Mouse (Mus musculus) MEL (cell line): Measurements from ENCODE around the gene Baiap3. TPM values are rescaled to one million over a fixed set of nuclear protein-coding genes. Genes with fewer than 3 reads are reported as not detected.
A peak's percentile ranks its signal among the peaks of the same experiment; 100 is the strongest.

ENCODE experiments used
- DNase-seq: peaks from one replicate; pipeline ENCODE4 v3.0.0; 2011; ENCODE audit warnings: low read depth, low spot score
- H3K27ac ChIP-seq: 2 replicates; pipeline ENCODE4 v1.5.1; 2012; ENCODE audit warnings: low read depth, mild to moderate bottlenecking, control low read depth, low read length, moderate library complexity; ENCODE audit not compliant: control insufficient read depth
- H3K27me3 ChIP-seq, 2 experiments: fragments of 150-350 bp in 1 of 2; sonication (generic) in 1 of 2; 2 replicates each; pipeline ENCODE4 v1.6.1; 2012; ENCODE audit warnings: low read length in 2 of 2, mild to moderate bottlenecking in 2 of 2, improper control_type of control experiment in 1 of 2, moderate library complexity in 1 of 2; ENCODE audit not compliant: insufficient read depth in 2 of 2, control insufficient read depth in 1 of 2
- H3K36me3 ChIP-seq, 2 experiments: 2 replicates each; pipeline ENCODE4 v1.6.1; 2012 to 2014; ENCODE audit warnings: low read length in 2 of 2, improper control_type of control experiment in 1 of 2, inconsistent platforms in 1 of 2, mild to moderate bottlenecking in 1 of 2; ENCODE audit not compliant: insufficient read depth in 2 of 2, control insufficient read depth in 1 of 2
- H3K4me1 ChIP-seq, 2 experiments: fragments of 150-350 bp in 1 of 2; sonication (generic) in 1 of 2; 2 replicates each; pipeline ENCODE4 v1.6.1; 2012; ENCODE audit warnings: low read length in 2 of 2, improper control_type of control experiment in 1 of 2, mild to moderate bottlenecking in 1 of 2; ENCODE audit not compliant: insufficient read depth in 2 of 2, control insufficient read depth in 1 of 2
- H3K4me3 ChIP-seq, 2 experiments: fragments of 150-350 bp in 1 of 2; sonication (generic) in 1 of 2; 2 replicates each; pipeline ENCODE4 v1.5.1; 2012; ENCODE audit warnings: low read depth in 2 of 2, low read length in 2 of 2, mild to moderate bottlenecking in 2 of 2, moderate library complexity in 2 of 2, control low read depth in 1 of 2, improper control_type of control experiment in 1 of 2; ENCODE audit not compliant: control insufficient read depth in 1 of 2, insufficient read depth in 1 of 2
- H3K79me2 ChIP-seq: 2 replicates; pipeline ENCODE4 v1.6.1; 2012; ENCODE audit warnings: mild to moderate bottlenecking, low read length, moderate library complexity; ENCODE audit not compliant: control insufficient read depth, poor library complexity, insufficient read depth
- H3K9ac ChIP-seq: 2 replicates; pipeline ENCODE4 v1.6.1; 2012; ENCODE audit warnings: low read depth, mild to moderate bottlenecking, control low read depth, low read length, moderate library complexity; ENCODE audit not compliant: control insufficient read depth, poor library complexity, severe bottlenecking
- H3K9me3 ChIP-seq: fragments of 150-350 bp; sonication (generic); replicated peaks from 2 replicates; pipeline ENCODE4 v1.6.1; 2012; ENCODE audit warnings: mild to moderate bottlenecking, low read length, improper control_type of control experiment, moderate library complexity; ENCODE audit not compliant: insufficient read depth
- BHLHE40 ChIP-seq: IDR thresholded peaks from 2 replicates; pipeline ENCODE4 v1.6.1; 2012; ENCODE audit warnings: low read depth, mild to moderate bottlenecking, inconsistent platforms, low read length, improper control_type of control experiment, borderline replicate concordance
- CHD1 ChIP-seq: IDR thresholded peaks from 2 replicates; pipeline ENCODE4 v1.6.1; 2012; ENCODE audit warnings: low read depth, mild to moderate bottlenecking, inconsistent platforms, low read length, improper control_type of control experiment
- CHD2 ChIP-seq: IDR thresholded peaks from 2 replicates; pipeline ENCODE4 v1.6.1; 2011; ENCODE audit warnings: low read length, improper control_type of control experiment
- CTCF ChIP-seq, 3 experiments: IDR thresholded peaks in 2 of 3; conservative IDR thresholded peaks in 1 of 3; 2 replicates each; pipeline ENCODE4 v1.5.1; 2011 to 2012; ENCODE audit warnings: low read length in 3 of 3, low read depth in 2 of 3, mild to moderate bottlenecking in 2 of 3, improper control_type of control experiment in 1 of 3, inconsistent platforms in 1 of 3, mixed read lengths in 1 of 3, moderate library complexity in 1 of 3; ENCODE audit not compliant: control insufficient read depth in 1 of 3, insufficient read depth in 1 of 3, poor library complexity in 1 of 3, severe bottlenecking in 1 of 3
- E2F4 ChIP-seq: IDR thresholded peaks from 2 replicates; pipeline ENCODE4 v1.6.1; 2011; ENCODE audit warnings: low read depth, low read length, improper control_type of control experiment, borderline replicate concordance
- ELF1 ChIP-seq: IDR thresholded peaks from 2 replicates; pipeline ENCODE4 v1.6.1; 2014; ENCODE audit warnings: low read depth, mild to moderate bottlenecking, inconsistent platforms, low read length, improper control_type of control experiment, moderate library complexity
- EP300 ChIP-seq, 2 experiments: IDR thresholded peaks; 2 replicates each; pipeline ENCODE4 v1.6.1; 2011; ENCODE audit warnings: improper control_type of control experiment in 2 of 2, low read length in 2 of 2, low read depth in 1 of 2, mild to moderate bottlenecking in 1 of 2
- ETS1 ChIP-seq: IDR thresholded peaks from 2 replicates; pipeline ENCODE4 v1.6.1; 2012; ENCODE audit warnings: low read depth, mild to moderate bottlenecking, inconsistent platforms, low read length, improper control_type of control experiment, moderate library complexity
- GATA1 ChIP-seq: IDR thresholded peaks from 2 replicates; pipeline ENCODE4 v1.6.1; 2011; ENCODE audit warnings: low read depth, low read length, improper control_type of control experiment
- HCFC1 ChIP-seq: IDR thresholded peaks from 2 replicates; pipeline ENCODE4 v1.6.1; 2012; ENCODE audit warnings: low read depth, mild to moderate bottlenecking, inconsistent platforms, low read length, improper control_type of control experiment, moderate library complexity
- JUND ChIP-seq: IDR thresholded peaks from 2 replicates; pipeline ENCODE4 v1.6.1; 2011; ENCODE audit warnings: low read depth, mild to moderate bottlenecking, improper control_type of control experiment, low read length
- KAT2A ChIP-seq: conservative IDR thresholded peaks from 2 replicates; pipeline ENCODE4 v1.6.1; 2012; ENCODE audit warnings: low read depth, low read length, improper control_type of control experiment, inconsistent platforms
- MAFK ChIP-seq: IDR thresholded peaks from 2 replicates; pipeline ENCODE4 v1.6.1; 2011; ENCODE audit warnings: low read depth, mild to moderate bottlenecking, low read length, improper control_type of control experiment, borderline replicate concordance
- MAX ChIP-seq: IDR thresholded peaks from 2 replicates; pipeline ENCODE4 v1.6.1; 2011; ENCODE audit warnings: low read length, improper control_type of control experiment
- MAZ ChIP-seq: IDR thresholded peaks from 2 replicates; pipeline ENCODE4 v1.6.1; 2012; ENCODE audit warnings: low read depth, mild to moderate bottlenecking, inconsistent platforms, low read length, improper control_type of control experiment
- MEF2A ChIP-seq: IDR thresholded peaks from 2 replicates; pipeline ENCODE4 v1.6.1; 2014; ENCODE audit warnings: low read depth, mild to moderate bottlenecking, inconsistent platforms, low read length, improper control_type of control experiment; ENCODE audit not compliant: poor library complexity, insufficient replicate concordance, severe bottlenecking; ENCODE audit errors: extremely low read depth
- MXI1 ChIP-seq: IDR thresholded peaks from 2 replicates; pipeline ENCODE4 v1.6.1; 2011; ENCODE audit warnings: mild to moderate bottlenecking, low read depth, low read length, improper control_type of control experiment
- MYC ChIP-seq: IDR thresholded peaks from 2 replicates; pipeline ENCODE4 v1.6.1; 2011; ENCODE audit warnings: low read depth, mild to moderate bottlenecking, low read length, improper control_type of control experiment, moderate library complexity
- NELFE ChIP-seq: IDR thresholded peaks from 2 replicates; pipeline ENCODE4 v1.6.1; 2011; ENCODE audit warnings: low read depth, low read length, improper control_type of control experiment
- NRF1 ChIP-seq: IDR thresholded peaks from 2 replicates; pipeline ENCODE4 v1.6.1; 2014; ENCODE audit warnings: low read depth, mild to moderate bottlenecking, inconsistent platforms, low read length, improper control_type of control experiment, moderate library complexity; ENCODE audit not compliant: poor library complexity, insufficient read depth, severe bottlenecking
- POLR2AphosphoS2 ChIP-seq: IDR thresholded peaks from 2 replicates; pipeline ENCODE4 v1.6.1; 2011; ENCODE audit warnings: low read length, improper control_type of control experiment
- POLR2AphosphoS5 ChIP-seq: IDR thresholded peaks from 2 replicates; pipeline ENCODE4 v1.6.1; 2012; ENCODE audit warnings: low read depth, borderline replicate concordance, mild to moderate bottlenecking, inconsistent platforms, low read length, moderate library complexity, mixed read lengths
- RAD21 ChIP-seq: IDR thresholded peaks from 2 replicates; pipeline ENCODE4 v1.6.1; 2011; ENCODE audit warnings: mild to moderate bottlenecking, low read depth, low read length, improper control_type of control experiment
- RCOR1 ChIP-seq: IDR thresholded peaks from 2 replicates; pipeline ENCODE4 v1.6.1; 2012; ENCODE audit warnings: low read depth, mild to moderate bottlenecking, inconsistent platforms, low read length, improper control_type of control experiment
- SIN3A ChIP-seq: IDR thresholded peaks from 2 replicates; pipeline ENCODE4 v1.6.1; 2012; ENCODE audit warnings: low read length, improper control_type of control experiment, inconsistent platforms
- SMC3 ChIP-seq: IDR thresholded peaks from 2 replicates; pipeline ENCODE4 v1.6.1; 2011; ENCODE audit warnings: low read depth, low read length, improper control_type of control experiment
- TAL1 ChIP-seq: IDR thresholded peaks from 2 replicates; pipeline ENCODE4 v1.6.1; 2012; ENCODE audit warnings: mild to moderate bottlenecking, inconsistent platforms, low read length, moderate library complexity, mixed read lengths
- TBP ChIP-seq: IDR thresholded peaks from 2 replicates; pipeline ENCODE4 v1.8.0; 2011; ENCODE audit warnings: low read depth, low read length, improper control_type of control experiment
- TCF12 ChIP-seq: IDR thresholded peaks from 2 replicates; pipeline ENCODE4 v1.6.1; 2014; ENCODE audit warnings: low read depth, mild to moderate bottlenecking, inconsistent platforms, low read length, improper control_type of control experiment, moderate library complexity
- UBTF ChIP-seq: IDR thresholded peaks from 2 replicates; pipeline ENCODE4 v1.6.1; 2012; ENCODE audit warnings: low read depth, mild to moderate bottlenecking, inconsistent platforms, low read length, improper control_type of control experiment, moderate library complexity, borderline replicate concordance; ENCODE audit not compliant: insufficient read depth
- USF2 ChIP-seq, 2 experiments: IDR thresholded peaks; 2 replicates each; pipeline ENCODE4 v1.6.1; 2011 to 2012; ENCODE audit warnings: improper control_type of control experiment in 2 of 2, low read length in 2 of 2, borderline replicate concordance in 1 of 2, inconsistent platforms in 1 of 2, low read depth in 1 of 2, mild to moderate bottlenecking in 1 of 2; ENCODE audit not compliant: insufficient read depth in 1 of 2
- ZC3H11A ChIP-seq: IDR thresholded peaks from 2 replicates; pipeline ENCODE4 v1.6.1; 2012; ENCODE audit warnings: low read depth, mild to moderate bottlenecking, inconsistent platforms, low read length, improper control_type of control experiment
- ZKSCAN1 ChIP-seq: IDR thresholded peaks from 2 replicates; pipeline ENCODE4 v1.6.1; 2012; ENCODE audit warnings: low read depth, mild to moderate bottlenecking, inconsistent platforms, low read length, improper control_type of control experiment, moderate library complexity
- ZMIZ1 ChIP-seq: IDR thresholded peaks from 2 replicates; pipeline ENCODE4 v1.6.1; 2012; ENCODE audit warnings: low read depth, mild to moderate bottlenecking, inconsistent platforms, low read length, improper control_type of control experiment, moderate library complexity
- ZNF384 ChIP-seq: IDR thresholded peaks from 2 replicates; pipeline ENCODE4 v1.6.1; 2012; ENCODE audit warnings: low read depth, mild to moderate bottlenecking, inconsistent platforms, low read length, improper control_type of control experiment
- polyA plus RNA-seq, 2 experiments: library from polyadenylated mRNA; stranded (reverse) in 1 of 2; unstranded in 1 of 2; fragments of >175 nt in 1 of 2; fragments of >200 nt in 1 of 2; gene quantifications; 2 replicates each; pipeline versions ENCODE4 v1.2.1 to v1.2.4; 2012; ENCODE audit warnings: low replicate concordance in 2 of 2, low read depth in 1 of 2; ENCODE audit not compliant: insufficient read length in 2 of 2, insufficient read depth in 1 of 2, missing spikeins in 1 of 2
- total RNA-seq: library from RNA; depleted of rRNA; stranded (reverse); fragments of 300-350 nt; gene quantifications from 2 replicates; pipeline ENCODE4 v1.2.3, GENCODE M21; 2012

Baiap3 gene
- total and polyA plus RNA-seq, 3 experiments: 0.08 to 0.14 TPM; not detected in 1

DNA sequence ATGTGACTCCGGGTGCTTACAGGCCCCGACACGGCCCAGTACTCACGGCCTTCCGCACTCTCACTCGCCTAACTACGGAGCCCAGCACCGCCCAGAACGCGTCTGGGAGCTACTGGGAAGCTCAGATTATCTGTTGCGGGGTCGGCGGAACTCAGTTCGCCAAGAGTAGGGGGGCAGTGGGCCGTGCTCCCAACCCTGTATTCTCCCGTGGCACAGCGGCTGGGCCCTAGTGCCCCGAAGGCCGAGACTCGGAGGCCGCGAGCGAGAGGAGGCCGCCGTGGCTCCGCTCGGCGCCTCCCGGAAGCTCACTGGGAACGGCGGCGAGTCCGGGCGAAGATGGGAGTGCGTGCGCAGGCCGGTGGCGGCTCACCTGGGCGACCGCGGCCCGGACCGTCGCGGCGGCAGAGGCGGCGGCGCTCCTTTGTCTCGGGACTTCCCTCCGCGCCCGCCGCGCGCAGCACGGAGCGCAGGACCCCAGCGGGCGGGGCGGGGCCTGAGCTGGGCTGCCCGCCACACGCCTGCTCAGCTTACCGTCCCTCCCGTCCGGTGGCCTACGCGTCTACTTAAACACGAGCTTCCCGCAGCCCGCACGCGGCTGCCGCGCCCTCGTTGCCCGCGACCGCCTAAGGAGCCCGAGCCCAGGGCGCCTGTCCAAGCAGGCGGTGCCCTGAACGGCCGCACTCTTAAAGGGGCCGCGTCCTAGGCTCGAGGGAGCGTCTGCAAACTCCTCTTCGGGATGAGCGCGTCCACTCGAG is 17.0 kb upstream of the Baiap3 start:
- H3K9me3 ChIP-seq: no peaks in the 10 kb centered on the region
- peaks cover 13 to 20% of the 10 kb centered on the region in 2 experiments for H3K36me3 ChIP-seq
- H3K4me3 ChIP-seq: peak overlapping the region; percentile 81 to 91
- peak overlapping the region; percentile 96 for H3K27ac ChIP-seq
- no peaks in the 10 kb centered on the region for H3K27me3 ChIP-seq
- peak overlapping the region; percentile 95 for H3K9ac ChIP-seq
- peaks cover 9 to 32% of the 10 kb centered on the region in 2 experiments for H3K4me1 ChIP-seq
- peak; percentile 95 for DNase-seq
- H3K79me2 ChIP-seq: peaks cover 50% of the 10 kb centered on the region
- TF ChIP-seq ZKSCAN1 (no peak), CHD2 (no peak), CTCF (IDR thresholded peaks at IDR 0.05 in 2 of 3, conservative IDR thresholded peaks at IDR 0.05 in 1 of 3; ENCODE audit: control insufficient read depth in 1 of 3, insufficient read depth in 1 of 3, low read depth in 2 of 3, low read length in 3 of 3, poor library complexity in 1 of 3, severe bottlenecking in 1 of 3) (peak in 2 of 3 experiments; percentile 5 to 17; a peak in 3 of 6 replicates), RCOR1 (no peak), MXI1 (peak; percentile 58), USF2 (IDR thresholded peaks at IDR 0.05; ENCODE audit: borderline replicate concordance in 1 of 2, insufficient read depth in 1 of 2, low read depth in 1 of 2, low read length in 2 of 2) (no peak), NRF1 (peak; percentile 68), E2F4 (no peak), ZC3H11A (no peak), SIN3A (peak; percentile 91), TBP (no peak), MAFK (no peak), TCF12 (peak; percentile 45), GATA1 (no peak), MAX (peak; percentile 100), MEF2A (no peak), CHD1 (no peak), BHLHE40 (peak; percentile 63; the same call in 1 of the 2 replicates), ETS1 (peak; percentile 15; the same call in 1 of the 2 replicates), ZNF384 (no peak), EP300 (IDR thresholded peaks at IDR 0.05; ENCODE audit: low read depth in 1 of 2, low read length in 2 of 2) (peak in 1 of 2 experiments; percentile 47; a peak in 1 of 4 replicates), RAD21 (no peak), ELF1 (peak; percentile 44; the same call in 1 of the 2 replicates), SMC3 (no peak), POLR2AphosphoS2 (peak; percentile 79), POLR2AphosphoS5 (no peak), ZMIZ1 (peak; percentile 65; the same call in 1 of the 2 replicates), NELFE (peak; percentile 80), UBTF (0 out of 2 replicates have a peak, but pooled peaks have one; percentile 67), TAL1 (no peak), MAZ (peak; percentile 52; the same call in 1 of the 2 replicates), KAT2A (peak; percentile 67; the same call in 1 of the 2 replicates), MYC (no peak), HCFC1 (peak; percentile 83), JUND (no peak)
